ENCODE assay signal across 10 mouse cellular contexts in genomic region chr2:3731316-3732015, GRCm38 (mm10).
A peak's percentile ranks its signal among the peaks of the same experiment; 100 is the strongest.
DNase-seq lines count a peak whose midpoint lies in the region; ATAC-seq and TF ChIP-seq lines count a peak whose summit lies in the region.
"Had no signal": no experiment of that assay in that cellular context is flagged by ENCODE, and none has a peak within 500 bp of the region (broad histone marks: within the 10 kb centered on the region; RNA-seq: fewer than 3 reads in every experiment).

No protein-coding gene starts in this region.

- H3K9ac ChIP-seq in kidney, postnatal 0 days (ENCODE audit: low read depth, low read length), result no peak overlapping the region
- no peak overlapping the region for H3K9ac ChIP-seq in liver, postnatal 0 days (replicated peaks)

- TF ChIP-seq CTCF in kidney, postnatal 0 days (IDR thresholded peaks at IDR 0.05; ENCODE audit: low read depth), result no peak
- TF ChIP-seq CTCF in liver, postnatal 0 days (IDR thresholded peaks at IDR 0.05; ENCODE audit: low read depth), result no peak

- WGBS in kidney, postnatal 0 days, result 83% methylated on average over 14 of the region's 14 CpGs
- whole genome bisulfite sequencing in liver, postnatal 0 days (ENCODE audit: insufficient replicate concordance), result 68% methylated on average over 14 of the region's 14 CpGs

- no peaks in the 10 kb centered on the region for H3K27me3 ChIP-seq in kidney, postnatal 0 days (ENCODE audit: insufficient read depth, low read length)
- H3K27me3 ChIP-seq in liver, postnatal 0 days (ENCODE audit: insufficient read depth, low read length), result no peaks in the 10 kb centered on the region

- no peak overlapping the region for H3K4me2 ChIP-seq in kidney, postnatal 0 days (ENCODE audit: low read length)
- H3K4me2 ChIP-seq in liver, postnatal 0 days (ENCODE audit: low read depth, low read length), result peak overlapping the region; percentile 47

- no peaks in the 10 kb centered on the region for H3K36me3 ChIP-seq in kidney, postnatal 0 days (ENCODE audit: insufficient read depth, low read length)
- H3K36me3 ChIP-seq in liver, postnatal 0 days (replicated peaks; ENCODE audit: insufficient read depth, low read length), result 0 out of 2 replicates have a peak, but pooled peaks cover 2% of the 10 kb centered on the region

- no peak for DNase-seq in kidney, postnatal 0 days (ENCODE audit: low spot score)
- DNase-seq in kidney, postnatal 14 days, result no peak
- DNase-seq in CD8-positive naive resting alpha-beta T cell, adult 2 months (ENCODE audit: low read depth in 2 of 2, low spot score in 2 of 2), result peak; percentile 48 to 67
- peak; percentile 77 to 85 for DNase-seq in cerebellum, postnatal 10 days
- no peak for DNase-seq in liver, postnatal 0 days
- DNase-seq in gastrocnemius, adult 8-10 months (ENCODE audit: low spot score in 2 of 2), result no peak
- no peak for DNase-seq in frontal cortex, adult 2 months (ENCODE audit: extremely low spot score in 1 of 2, low spot score in 1 of 2)
- DNase-seq in adipocyte (ENCODE audit: low spot score), result no peak
- DNase-seq: heart, postnatal 10 days; right cerebral cortex, postnatal 14 days had no signal

- no peaks in the 10 kb centered on the region for H3K9me3 ChIP-seq in kidney, postnatal 0 days (replicated peaks; ENCODE audit: low read length)
- no peaks in the 10 kb centered on the region for H3K9me3 ChIP-seq in liver, postnatal 0 days (ENCODE audit: low read length)

- H3K4me1 ChIP-seq in kidney, postnatal 0 days (replicated peaks; ENCODE audit: insufficient read depth, low read length), result peaks cover 28% of the 10 kb centered on the region
- H3K4me1 ChIP-seq in liver, postnatal 0 days (ENCODE audit: insufficient read depth), result peaks cover 28% of the 10 kb centered on the region

- H3K27ac ChIP-seq in kidney, postnatal 0 days, result peak overlapping the region; percentile 48; the same call in 1 of the 2 replicates
- H3K27ac ChIP-seq in liver, postnatal 0 days (ENCODE audit: low read depth), result no peak overlapping the region; the same call in 1 of the 2 replicates

- no peak overlapping the region for H3K4me3 ChIP-seq in kidney, postnatal 0 days (replicated peaks; ENCODE audit: low read depth, low read length)
- no peak overlapping the region for H3K4me3 ChIP-seq in liver, postnatal 0 days (ENCODE audit: low read depth, low read length)

- TF ChIP-seq EP300 in liver, postnatal 0 days (IDR thresholded peaks at IDR 0.05; ENCODE audit: low read depth), result no peak

- no peak for ATAC-seq in kidney, postnatal 0 days (replicated peaks; ENCODE audit: low FRiP score, low read depth)
- ATAC-seq in liver, postnatal 0 days, result no peak

Comparison
In these comparisons a context has a peak if more than half of its experiments do, and no peak if none do; other contexts are left out.
1. DNase-seq: peak in CD8-positive naive resting alpha-beta T cell, adult 2 months (2 of 2) and cerebellum, postnatal 10 days (2 of 2); none in kidney, postnatal 0 days (single experiment), kidney, postnatal 14 days (single experiment), liver, postnatal 0 days (single experiment), gastrocnemius, adult 8-10 months (0 of 2), frontal cortex, adult 2 months (0 of 2) and adipocyte (single experiment).